Mouse (Mus musculus): ENCODE data around the gene Rad51b. TPM values are rescaled to one million over a fixed set of nuclear protein-coding genes. Genes with fewer than 3 reads are reported as not detected.

The Rad51b gene
- polyA plus RNA-seq, 1 experiment from 2014 or later, result 8.9 TPM

GRCm38 (mm10) chr12:79441210-79442005 is 144.3 kb downstream of the Rad51b start:
- Histone ChIP-seq H3K9ac (replicated peaks; ENCODE audit: low read length) (no peak overlapping the region), H3K9me3 (ENCODE audit: low read length) (no peaks in the 10 kb centered on the region), H3K27me3 (ENCODE audit: insufficient read depth, low read length) (no peaks in the 10 kb centered on the region), H3K4me2 (replicated peaks; ENCODE audit: low read depth, low read length) (no peak overlapping the region), H3K27ac (ENCODE audit: low read length) (no peak overlapping the region), H3K36me3 (ENCODE audit: insufficient read depth, low read length) (no peaks in the 10 kb centered on the region), H3K4me3 (ENCODE audit: low read length) (no peak overlapping the region), H3K4me1 (ENCODE audit: insufficient read depth, low read length) (0 out of 2 replicates have a peak, but pooled peaks cover 4% of the 10 kb centered on the region)
- ATAC-seq (ENCODE audit: low FRiP score, low TSS enrichment), result no peak
- 63% methylated on average over 12 of the region's 12 CpGs for WGBS

GRCm38 (mm10) chr12:79442126-79442525 is 145.0 kb downstream of the Rad51b start:
- 73% methylated on average over 7 of the region's 7 CpGs for WGBS
- H3K27me3 ChIP-seq (ENCODE audit: insufficient read depth, low read length), result no peaks in the 10 kb centered on the region
- no peak overlapping the region for H3K4me3 ChIP-seq (ENCODE audit: low read length)
- H3K4me2 ChIP-seq (replicated peaks; ENCODE audit: low read depth, low read length), result no peak overlapping the region
- H3K9me3 ChIP-seq (ENCODE audit: low read length), result no peaks in the 10 kb centered on the region
- no peak overlapping the region for H3K27ac ChIP-seq (ENCODE audit: low read length)
- no peak for ATAC-seq (ENCODE audit: low FRiP score, low TSS enrichment)
- no peak overlapping the region for H3K9ac ChIP-seq (replicated peaks; ENCODE audit: low read length)
- 0 out of 2 replicates have a peak, but pooled peaks cover 4% of the 10 kb centered on the region for H3K4me1 ChIP-seq (ENCODE audit: insufficient read depth, low read length)
- no peaks in the 10 kb centered on the region for H3K36me3 ChIP-seq (ENCODE audit: insufficient read depth, low read length)

DNA sequence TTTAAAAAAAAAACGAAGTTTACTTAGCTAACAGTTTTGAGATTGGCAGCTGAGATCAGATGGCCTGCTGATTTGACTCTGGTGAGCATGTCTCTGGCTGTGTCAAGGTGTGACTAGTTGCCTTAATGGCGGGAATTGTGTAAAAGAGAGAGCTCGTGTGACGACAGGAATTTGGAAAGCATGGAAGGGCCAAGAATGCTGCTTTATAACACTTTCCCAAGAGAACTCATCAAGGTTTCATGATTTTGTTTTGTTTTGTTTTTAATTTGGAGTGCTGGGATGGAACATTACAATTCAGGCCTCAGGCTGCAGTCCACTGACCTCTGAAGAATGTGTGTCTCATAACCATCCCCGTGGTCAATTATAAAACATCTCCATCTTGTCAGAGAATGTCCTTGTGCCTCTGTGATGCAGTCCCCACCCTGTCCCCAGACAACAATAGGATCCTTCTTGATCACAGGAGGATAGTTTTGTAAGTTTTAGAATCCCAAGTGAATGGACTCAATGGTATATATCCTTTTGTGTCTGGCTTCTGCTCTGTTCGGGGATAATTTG is 145.8 kb downstream of the Rad51b start:
- Histone ChIP-seq H3K9ac (replicated peaks; ENCODE audit: low read length) (no peak overlapping the region), H3K27ac (ENCODE audit: low read length) (0 out of 2 replicates have a peak overlapping the region, but pooled peaks have one; percentile 36), H3K9me3 (ENCODE audit: low read length) (no peaks in the 10 kb centered on the region), H3K4me2 (replicated peaks; ENCODE audit: low read depth, low read length) (no peak overlapping the region), H3K36me3 (ENCODE audit: insufficient read depth, low read length) (no peaks in the 10 kb centered on the region), H3K4me3 (ENCODE audit: low read length) (no peak overlapping the region), H3K27me3 (ENCODE audit: insufficient read depth, low read length) (no peaks in the 10 kb centered on the region), H3K4me1 (ENCODE audit: insufficient read depth, low read length) (0 out of 2 replicates have a peak, but pooled peaks cover 4% of the 10 kb centered on the region)
- 65% methylated on average over 6 of the region's 6 CpGs for WGBS
- no peak for ATAC-seq (ENCODE audit: low FRiP score, low TSS enrichment)

DNA sequence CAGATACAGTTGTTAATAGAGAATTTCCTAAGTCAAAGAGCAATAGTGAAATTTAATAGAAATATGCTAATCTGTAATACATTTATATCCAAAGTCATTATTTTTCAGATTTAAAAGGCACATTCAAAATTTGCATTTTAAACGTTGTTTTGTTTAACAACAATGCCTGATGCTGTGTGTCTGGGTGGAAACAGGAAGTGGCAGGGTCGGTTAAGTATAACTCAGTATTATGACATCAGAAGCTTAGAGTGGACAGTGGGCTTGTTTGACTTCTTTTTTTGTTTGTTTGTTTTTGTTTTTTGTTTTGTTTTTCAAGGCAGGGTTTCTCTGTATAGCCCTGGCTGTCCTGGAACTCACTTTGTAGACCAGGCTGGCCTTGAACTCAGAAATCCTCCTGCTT is 147.6 kb downstream of the Rad51b start:
- Histone ChIP-seq H3K4me2 (replicated peaks; ENCODE audit: low read depth, low read length) (no peak overlapping the region), H3K9ac (replicated peaks; ENCODE audit: low read length) (no peak overlapping the region), H3K36me3 (ENCODE audit: insufficient read depth, low read length) (no peaks in the 10 kb centered on the region), H3K4me1 (ENCODE audit: insufficient read depth, low read length) (0 out of 2 replicates have a peak, but pooled peaks cover 4% of the 10 kb centered on the region), H3K9me3 (ENCODE audit: low read length) (no peaks in the 10 kb centered on the region), H3K27me3 (ENCODE audit: insufficient read depth, low read length) (no peaks in the 10 kb centered on the region), H3K4me3 (ENCODE audit: low read length) (no peak overlapping the region), H3K27ac (ENCODE audit: low read length) (no peak overlapping the region)
- 64% methylated on average over 2 of the region's 2 CpGs for WGBS
- ATAC-seq (ENCODE audit: low FRiP score, low TSS enrichment), result no peak

DNA sequence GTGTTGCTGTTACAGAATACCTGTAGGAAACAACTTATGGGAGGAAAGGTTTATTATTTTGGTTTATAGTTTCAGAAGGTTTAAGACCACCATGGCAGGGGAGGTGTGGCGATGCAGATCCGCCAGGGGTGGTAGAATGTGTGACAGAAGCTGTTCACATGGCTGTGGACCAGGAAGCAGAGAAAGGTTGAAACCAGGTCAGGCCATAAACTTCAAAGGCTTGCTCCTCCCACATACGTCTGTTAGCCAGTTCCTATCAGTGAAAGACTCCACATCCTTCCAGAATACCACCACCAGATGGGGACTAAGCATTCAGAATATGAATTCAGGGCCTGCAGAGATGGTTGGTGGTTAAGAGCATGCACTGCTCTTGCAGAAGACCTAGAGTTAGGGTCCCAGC is 150.0 kb downstream of the Rad51b start:
- H3K27me3 ChIP-seq (ENCODE audit: insufficient read depth, low read length), result no peaks in the 10 kb centered on the region
- no peak overlapping the region for H3K9ac ChIP-seq (replicated peaks; ENCODE audit: low read length)
- no peaks in the 10 kb centered on the region for H3K4me1 ChIP-seq (ENCODE audit: insufficient read depth, low read length)
- no peak overlapping the region for H3K4me2 ChIP-seq (replicated peaks; ENCODE audit: low read depth, low read length)
- no peaks in the 10 kb centered on the region for H3K36me3 ChIP-seq (ENCODE audit: insufficient read depth, low read length)
- H3K4me3 ChIP-seq (ENCODE audit: low read length), result no peak overlapping the region
- no peak overlapping the region for H3K27ac ChIP-seq (ENCODE audit: low read length)
- H3K9me3 ChIP-seq (ENCODE audit: low read length), result no peaks in the 10 kb centered on the region
- WGBS, result 42% methylated on average over 3 of the region's 3 CpGs
- ATAC-seq (ENCODE audit: low FRiP score, low TSS enrichment), result peak; percentile 27; the same call in 1 of the 2 replicates

GRCm38 (mm10) chr12:79449817-79450411 is 152.8 kb downstream of the Rad51b start:
- ATAC-seq (ENCODE audit: low FRiP score, low TSS enrichment), result no peak
- Histone ChIP-seq H3K9ac (replicated peaks; ENCODE audit: low read length) (no peak overlapping the region), H3K27me3 (ENCODE audit: insufficient read depth, low read length) (no peaks in the 10 kb centered on the region), H3K4me3 (ENCODE audit: low read length) (no peak overlapping the region), H3K4me1 (ENCODE audit: insufficient read depth, low read length) (0 out of 2 replicates have a peak, but pooled peaks cover 4% of the 10 kb centered on the region), H3K27ac (ENCODE audit: low read length) (no peak overlapping the region), H3K4me2 (replicated peaks; ENCODE audit: low read depth, low read length) (no peak overlapping the region), H3K36me3 (ENCODE audit: insufficient read depth, low read length) (no peaks in the 10 kb centered on the region), H3K9me3 (ENCODE audit: low read length) (no peaks in the 10 kb centered on the region)
- 87% methylated on average over 8 of the region's 8 CpGs for WGBS

- Histone ChIP-seq H3K9me3 (ENCODE audit: low read length) (no peaks in the 10 kb centered on the region), H3K27ac (ENCODE audit: low read length) (no peak overlapping the region), H3K4me3 (ENCODE audit: low read length) (no peak overlapping the region), H3K27me3 (ENCODE audit: insufficient read depth, low read length) (no peaks in the 10 kb centered on the region), H3K4me1 (ENCODE audit: insufficient read depth, low read length) (peaks cover 17% of the 10 kb centered on the region), H3K9ac (replicated peaks; ENCODE audit: low read length) (no peak overlapping the region), H3K36me3 (ENCODE audit: insufficient read depth, low read length) (no peaks in the 10 kb centered on the region), H3K4me2 (replicated peaks; ENCODE audit: low read depth, low read length) (no peak overlapping the region)
- WGBS, result 81% methylated on average over 4 of the region's 4 CpGs
- ATAC-seq (ENCODE audit: low FRiP score, low TSS enrichment), result no peak
These were observed 155.8 kb downstream of the Rad51b start for GRCm38 (mm10) chr12:79452882-79453281.

DNA sequence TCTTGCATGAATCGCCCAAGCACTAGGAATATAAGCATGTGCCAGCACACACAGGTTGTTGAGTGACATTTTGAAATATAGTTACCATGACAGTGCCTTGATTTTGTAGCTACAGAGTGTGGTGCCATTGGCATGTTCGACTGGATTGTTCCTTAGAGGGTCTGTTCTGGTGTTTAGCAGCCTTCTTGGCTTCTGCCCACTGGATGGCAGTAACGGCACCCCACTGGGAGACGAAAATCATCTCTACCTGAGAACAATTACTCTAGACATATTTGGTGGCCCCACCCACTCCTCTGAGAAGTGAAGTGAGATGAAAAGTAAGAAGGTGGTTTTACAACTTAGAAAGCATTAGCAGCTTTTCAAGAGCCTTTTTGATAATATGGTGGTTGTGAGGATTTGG is 156.9 kb downstream of the Rad51b start:
- H3K9me3 ChIP-seq (ENCODE audit: low read length), result no peaks in the 10 kb centered on the region
- WGBS, result 72% methylated on average over 4 of the region's 4 CpGs
- H3K4me3 ChIP-seq (ENCODE audit: low read length), result no peak overlapping the region
- H3K4me2 ChIP-seq (replicated peaks; ENCODE audit: low read depth, low read length), result no peak overlapping the region
- H3K36me3 ChIP-seq (ENCODE audit: insufficient read depth, low read length), result no peaks in the 10 kb centered on the region
- ATAC-seq (ENCODE audit: low FRiP score, low TSS enrichment), result no peak
- peaks cover 17% of the 10 kb centered on the region for H3K4me1 ChIP-seq (ENCODE audit: insufficient read depth, low read length)
- H3K27ac ChIP-seq (ENCODE audit: low read length), result no peak overlapping the region
- no peak overlapping the region for H3K9ac ChIP-seq (replicated peaks; ENCODE audit: low read length)
- H3K27me3 ChIP-seq (ENCODE audit: insufficient read depth, low read length), result no peaks in the 10 kb centered on the region

DNA sequence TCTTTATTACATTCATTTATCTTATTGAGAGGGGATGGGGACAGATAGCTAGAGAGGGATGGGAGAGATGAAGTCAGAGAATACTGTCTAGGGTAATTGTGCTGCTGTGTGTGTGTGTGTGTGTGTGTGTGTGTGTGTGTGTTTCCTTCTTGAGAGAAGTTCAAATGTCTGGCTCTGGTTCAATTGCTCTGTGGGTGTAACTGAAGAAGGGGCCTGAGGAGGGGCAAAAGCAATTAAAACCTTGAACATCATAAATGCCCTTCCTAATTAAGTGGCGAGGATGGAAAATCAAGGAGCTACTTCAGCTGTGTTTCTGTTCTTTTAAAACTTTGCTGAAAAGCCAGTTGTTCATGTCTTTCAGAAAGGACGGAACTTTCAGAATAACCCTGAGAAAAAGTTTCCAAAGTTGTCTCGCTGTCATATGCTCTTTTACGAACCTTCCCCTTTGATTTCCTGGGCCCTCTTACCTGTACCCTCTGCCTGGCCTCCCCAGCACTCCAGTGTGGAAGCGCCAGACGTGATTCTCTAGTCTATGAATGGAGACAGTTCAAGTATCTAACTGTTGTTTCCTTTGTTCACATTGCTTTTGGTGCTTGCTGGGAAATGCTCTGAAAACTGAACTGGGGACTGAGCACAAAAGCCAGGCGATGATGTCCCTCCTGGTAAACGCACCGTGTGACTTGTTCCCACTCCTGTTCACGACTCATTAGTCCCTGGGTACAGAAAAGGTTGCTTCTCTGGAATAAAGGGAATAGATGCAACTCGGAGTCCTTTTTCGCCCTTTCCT is 158.2 kb downstream of the Rad51b start:
- Histone ChIP-seq H3K27ac (ENCODE audit: low read length) (peak overlapping the region; percentile 79), H3K27me3 (ENCODE audit: insufficient read depth, low read length) (no peaks in the 10 kb centered on the region), H3K4me3 (ENCODE audit: low read length) (no peak overlapping the region), H3K36me3 (ENCODE audit: insufficient read depth, low read length) (no peaks in the 10 kb centered on the region), H3K4me2 (replicated peaks; ENCODE audit: low read depth, low read length) (no peak overlapping the region), H3K4me1 (ENCODE audit: insufficient read depth, low read length) (peaks cover 17% of the 10 kb centered on the region), H3K9ac (replicated peaks; ENCODE audit: low read length) (peak overlapping the region; percentile 30), H3K9me3 (ENCODE audit: low read length) (no peaks in the 10 kb centered on the region)
- WGBS, result 32% methylated on average over 12 of the region's 12 CpGs
- ATAC-seq (ENCODE audit: low FRiP score, low TSS enrichment), result peak; percentile 59
